15 mouse cellular contexts compared by ENCODE assay signal in the genomic region with DNA sequence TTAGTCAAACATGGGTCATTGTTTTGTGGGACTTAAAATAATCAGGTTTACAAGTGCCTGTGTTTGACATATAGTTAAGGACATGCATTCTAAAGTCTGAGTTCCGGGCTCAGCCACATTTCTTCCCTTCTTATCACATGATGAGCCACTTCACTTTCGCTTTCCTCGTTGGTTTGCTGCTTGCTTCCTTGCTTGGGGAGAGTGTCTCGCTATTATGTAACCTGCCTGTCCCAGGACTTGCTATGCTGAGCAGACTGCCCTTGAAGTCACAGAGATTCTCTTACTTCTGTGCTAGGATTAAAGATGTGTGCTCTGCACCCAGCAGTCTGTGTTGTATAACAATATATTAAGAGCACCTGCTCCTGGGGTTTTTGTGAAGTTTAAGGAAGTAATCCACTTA.
DNase-seq lines count a peak whose midpoint lies in the region.
"Had no signal": no experiment of that assay in that cellular context is flagged by ENCODE, and none has a peak within 500 bp of the region (broad histone marks: within the 10 kb centered on the region; RNA-seq: fewer than 3 reads in every experiment).

No protein-coding gene starts in this region.

- intact Hi-C loops in heart, postnatal 25 days (cut with DNase I): no loop called here

- peak; percentile 3 for DNase-seq in heart, adult 8-10 months (ENCODE audit: low spot score)
- no peak for DNase-seq in heart, postnatal 25 days (ENCODE audit: low spot score)
- peak; percentile 38 for DNase-seq in lung, postnatal 36 days
- DNase-seq in lung, postnatal 14 days: no peak
- DNase-seq in brain, adult 2 months (ENCODE audit: low read depth, low spot score): peak; percentile 50
- DNase-seq in thymus, postnatal 10 days (ENCODE audit: low spot score in 2 of 2): no peak
- DNase-seq in kidney, adult 9 months: no peak
- DNase-seq: adrenal gland, postnatal 10 days; B cell, adult 2 months; cerebellum, adult 2 months; cerebellum, postnatal 10 days; embryo, embryonic 11 days; gastrocnemius, adult 2 months; gastrocnemius, postnatal 25 days; heart, postnatal 4 days had no signal

Comparison
In these comparisons a context has a peak if more than half of its experiments do, and no peak if none do; other contexts are left out.
1. DNase-seq: peak in heart, adult 8-10 months (single experiment), lung, postnatal 36 days (single experiment) and brain, adult 2 months (single experiment); none in heart, postnatal 25 days (single experiment), lung, postnatal 14 days (single experiment), thymus, postnatal 10 days (0 of 2) and kidney, adult 9 months (single experiment).